Mouse (Mus musculus): Measurements from ENCODE around the gene Dpep3.

DNA sequence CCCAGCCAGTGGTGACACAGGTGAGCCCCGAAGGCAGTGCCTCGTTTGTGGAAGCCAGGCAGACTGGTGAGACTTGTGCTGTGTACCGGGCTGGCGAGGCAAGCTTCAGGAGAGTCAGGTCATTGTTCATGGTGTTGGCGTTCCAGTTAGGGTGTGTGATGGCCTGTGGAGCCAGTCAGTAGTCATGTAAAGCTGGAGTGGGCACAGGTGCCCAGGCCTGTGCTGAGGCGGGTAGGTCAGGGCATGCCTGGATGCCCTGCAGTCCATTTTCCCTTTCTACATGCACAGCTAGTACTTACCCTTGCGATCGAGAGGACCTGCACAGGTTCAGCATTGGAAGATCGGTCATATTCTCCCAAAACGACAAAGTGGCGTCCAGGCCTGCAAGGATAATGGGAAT is 46.7 kb downstream of the Dpep3 start:
- TF ChIP-seq POLR2A (IDR thresholded peaks at IDR 0.05; ENCODE audit: insufficient read depth, low read depth, low read length) (no peak), CTCF (IDR thresholded peaks at IDR 0.05) (no peak)
